Mouse (Mus musculus): ENCODE data around the gene Gm11027.

DNA sequence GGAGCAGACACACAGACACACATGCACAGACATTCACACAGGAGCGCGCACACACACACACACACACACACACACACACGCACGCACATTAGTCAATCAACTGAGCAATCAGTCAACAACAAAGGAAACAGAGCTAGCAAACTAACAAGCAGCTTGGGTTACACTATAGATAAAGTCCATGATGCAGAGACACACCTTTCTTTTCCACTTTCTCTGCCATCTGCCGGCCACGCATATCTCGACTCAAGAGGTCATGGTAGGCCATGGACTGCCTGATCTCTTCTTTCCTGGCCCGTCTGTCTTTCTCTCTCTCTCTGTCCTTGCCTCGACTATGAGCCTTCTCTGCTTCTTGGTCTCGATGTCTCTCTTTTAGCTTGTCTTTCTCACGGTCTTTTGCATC, 19.6 kb upstream of the Gm11027 start:
- TF ChIP-seq POLR2A (IDR thresholded peaks at IDR 0.05; ENCODE audit: low read depth, low read length) (no peak), CTCF (IDR thresholded peaks at IDR 0.05; ENCODE audit: extremely low read depth, insufficient read length, insufficient replicate concordance, low read depth, low read length) (no peak)

Data from small intestine, adult 2 months (tissue).